Mouse (Mus musculus) yolk sac, embryonic 10.5 days (tissue): ENCODE measurements around the gene D630045J12Rik.
A peak's percentile ranks its signal among the peaks of the same experiment; 100 is the strongest.

Source experiments
- DNase-seq: peaks from one replicate; pipeline ENCODE4 v3.0.0-alpha.2; 2017; ENCODE audit warnings: low spot score

D630045J12Rik gene

GRCm38 (mm10) chr6:38192952-38193351 lies 60.9 kb downstream of the D630045J12Rik start:
- no peak for DNase-seq

GRCm38 (mm10) chr6:38186312-38186950 lies 67.4 kb downstream of the D630045J12Rik start:
- no peak for DNase-seq

GRCm38 (mm10) chr6:38184791-38185190 lies 69.0 kb downstream of the D630045J12Rik start:
- DNase-seq = no peak

- no peak for DNase-seq
These were observed 72.0 kb downstream of the D630045J12Rik start for GRCm38 (mm10) chr6:38181756-38182318.

GRCm38 (mm10) chr6:38180669-38181068 lies 73.1 kb downstream of the D630045J12Rik start:
- no peak for DNase-seq

- DNase-seq = no peak
These were observed 88.4 kb downstream of the D630045J12Rik start for GRCm38 (mm10) chr6:38165385-38165784.

- no peak for DNase-seq
These were observed 89.1 kb downstream of the D630045J12Rik start for GRCm38 (mm10) chr6:38164705-38165104.

- no peak for DNase-seq
These were observed 90.8 kb downstream of the D630045J12Rik start for GRCm38 (mm10) chr6:38162825-38163504.

- DNase-seq = no peak
These were observed 93.3 kb downstream of the D630045J12Rik start for GRCm38 (mm10) chr6:38160556-38160955.

GRCm38 (mm10) chr6:38160102-38160501 lies 93.7 kb downstream of the D630045J12Rik start:
- DNase-seq = peak; percentile 74

- no peak for DNase-seq
These were observed 94.2 kb downstream of the D630045J12Rik start for GRCm38 (mm10) chr6:38159576-38159975.

- DNase-seq = no peak
These were observed 95.9 kb downstream of the D630045J12Rik start for GRCm38 (mm10) chr6:38157925-38158324.

GRCm38 (mm10) chr6:38156204-38156603 lies 97.6 kb downstream of the D630045J12Rik start:
- no peak for DNase-seq

GRCm38 (mm10) chr6:38152305-38152704 lies 101.5 kb downstream of the D630045J12Rik start:
- DNase-seq = no peak

- DNase-seq = no peak
These were observed 104.3 kb downstream of the D630045J12Rik start for GRCm38 (mm10) chr6:38149483-38149882.

- no peak for DNase-seq
These were observed 105.2 kb downstream of the D630045J12Rik start for GRCm38 (mm10) chr6:38148626-38149025.

GRCm38 (mm10) chr6:38147301-38147700 lies 106.5 kb downstream of the D630045J12Rik start:
- DNase-seq = no peak

- DNase-seq = no peak
These were observed 108.2 kb downstream of the D630045J12Rik start for GRCm38 (mm10) chr6:38145463-38146065.

GRCm38 (mm10) chr6:38144161-38144998 lies 109.4 kb downstream of the D630045J12Rik start:
- peak; percentile 83 for DNase-seq

GRCm38 (mm10) chr6:38140402-38140801 lies 113.4 kb downstream of the D630045J12Rik start:
- no peak for DNase-seq

GRCm38 (mm10) chr6:38139086-38139485 lies 114.7 kb downstream of the D630045J12Rik start:
- DNase-seq = no peak
